In genomic region chr3:104817481-104817990, GRCm38 (mm10) we compare ENCODE assay signal across 8 mouse cellular contexts. TPM values are rescaled to one million over a fixed set of nuclear protein-coding genes. Genes with fewer than 3 reads are reported as not detected.
DNase-seq lines count a peak whose midpoint lies in the region; ATAC-seq and TF ChIP-seq lines count a peak whose summit lies in the region.

No protein-coding gene starts in this region.

- no peaks in the 10 kb centered on the region for H3K27me3 ChIP-seq in ES-Bruce4 (ENCODE audit: control insufficient read depth, insufficient read depth, low read length, poor library complexity, severe bottlenecking)
- H3K27me3 ChIP-seq in forebrain, embryonic 14.5 days (replicated peaks; ENCODE audit: control insufficient read depth, insufficient read depth, low read length) = no peaks in the 10 kb centered on the region

- H3K9ac ChIP-seq in ES-Bruce4 (ENCODE audit: low read depth, poor library complexity, severe bottlenecking) = peak overlapping the region; percentile 91
- H3K9ac ChIP-seq in forebrain, embryonic 14.5 days (ENCODE audit: low read length) = peak overlapping the region; percentile 84

- no peak for TF ChIP-seq POLR2A in ES-Bruce4 (IDR thresholded peaks at IDR 0.05; ENCODE audit: insufficient read depth, low read length)

- H3K36me3 ChIP-seq in ES-Bruce4 (ENCODE audit: control insufficient read depth, insufficient read depth, low read length, poor library complexity, severe bottlenecking) = no peaks in the 10 kb centered on the region; the same call in 1 of the 2 replicates
- H3K36me3 ChIP-seq in forebrain, embryonic 14.5 days (ENCODE audit: control insufficient read depth, insufficient read depth, low read length) = peaks cover 8% of the 10 kb centered on the region; the same call in 1 of the 2 replicates

- peak overlapping the region; percentile 72 for H3K4me3 ChIP-seq in ES-Bruce4 (ENCODE audit: low read depth, low read length)
- peak overlapping the region; percentile 88 for H3K4me3 ChIP-seq in brown adipose tissue, adult 24 weeks (ENCODE audit: insufficient read depth, low read depth, low read length)
- H3K4me3 ChIP-seq in forebrain, embryonic 14.5 days (ENCODE audit: low read depth, low read length) = peak overlapping the region; percentile 72

- peak; percentile 59 for DNase-seq in forebrain, embryonic 14.5 days (ENCODE audit: low spot score)
- peak; percentile 75 for DNase-seq in heart, postnatal 4 days
- DNase-seq in layer of hippocampus, adult 9-11 months = peak; percentile 26
- DNase-seq in lung, postnatal 14 days = peak; percentile 55
- peak; percentile 51 for DNase-seq in ovary, postnatal 14 days (ENCODE audit: low spot score)
- peak; percentile 70 for DNase-seq in thymus, postnatal 25 days

- TF ChIP-seq CTCF in ES-Bruce4 (IDR thresholded peaks at IDR 0.05; ENCODE audit: low read depth, low read length) = no peak

- peak; percentile 88 for ATAC-seq in forebrain, embryonic 14.5 days

- under 1% methylated on average over 39 of the region's 46 CpGs for WGBS in forebrain, embryonic 14.5 days

- peak overlapping the region; percentile 31 for H3K27ac ChIP-seq in ES-Bruce4 (ENCODE audit: insufficient read depth, low read length)
- peak overlapping the region; percentile 72 for H3K27ac ChIP-seq in brown adipose tissue, adult 24 weeks (replicated peaks; ENCODE audit: low read depth, low read length)
- H3K27ac ChIP-seq in forebrain, embryonic 14.5 days (ENCODE audit: low read depth, low read length) = peak overlapping the region; percentile 33; the same call in 1 of the 2 replicates

- TF ChIP-seq EP300 in ES-Bruce4 (IDR thresholded peaks at IDR 0.05; ENCODE audit: insufficient read depth, low read depth, low read length) = no peak

- H3K9me3 ChIP-seq in ES-Bruce4 (replicated peaks; ENCODE audit: control insufficient read depth, insufficient read depth, low read length, poor library complexity, severe bottlenecking) = no peaks in the 10 kb centered on the region
- no peaks in the 10 kb centered on the region for H3K9me3 ChIP-seq in forebrain, embryonic 14.5 days (replicated peaks; ENCODE audit: control insufficient read depth, low read length)

- peak overlapping the region; percentile 99 for H3K4me2 ChIP-seq in forebrain, embryonic 14.5 days (ENCODE audit: low read length)

- peaks cover 5% of the 10 kb centered on the region for H3K4me1 ChIP-seq in ES-Bruce4 (ENCODE audit: control insufficient read depth, insufficient read depth, low read length)
- no peaks in the 10 kb centered on the region for H3K4me1 ChIP-seq in brown adipose tissue, adult 24 weeks (ENCODE audit: control insufficient read depth, insufficient read depth, insufficient read length, low read length)
- H3K4me1 ChIP-seq in forebrain, embryonic 14.5 days (ENCODE audit: control insufficient read depth, insufficient read depth, low read length) = peaks cover 10% of the 10 kb centered on the region

RNA-seq across cellular contexts. Expression of gene Mov10, which starts 0.8 kb away (rescaled TPM):
- polyA plus RNA-seq in ES-Bruce4 (2011; ENCODE audit: insufficient read depth, insufficient read length, low read depth, missing spikeins) = 79.9 and 90.4 TPM in 2 replicates
- 1.2 and 1.5 TPM in 2 replicates for polyA plus RNA-seq in brown adipose tissue, adult 24 weeks (2012; ENCODE audit: insufficient read depth, insufficient read length, missing spikeins)
- polyA plus RNA-seq in forebrain, embryonic 14.5 days (2014; fragmentation: Nextera tagmentation; extraction: Ambion mirVana) = 4.7 and 4.9 TPM in 2 replicates
- 10 to 100 TPM; 17.1 to 17.2 TPM for total RNA-seq in heart, postnatal 4 days (2021)

RNA-seq across cellular contexts. Expression of gene Rhoc, which starts 29.4 kb away (rescaled TPM):
- polyA plus RNA-seq in ES-Bruce4 (2011; ENCODE audit: insufficient read depth, insufficient read length, low read depth, missing spikeins) = 123 and 125 TPM in 2 replicates
- polyA plus RNA-seq in brown adipose tissue, adult 24 weeks (2012; ENCODE audit: insufficient read depth, insufficient read length, missing spikeins) = 42.7 and 56.0 TPM in 2 replicates
- 53.3 and 62.4 TPM in 2 replicates for polyA plus RNA-seq in forebrain, embryonic 14.5 days (2014; fragmentation: Nextera tagmentation; extraction: Ambion mirVana)
- total RNA-seq in heart, postnatal 4 days (2021) = 100 to 1,000 TPM; 280 to 281 TPM

RNA-seq across cellular contexts. Expression of gene Fam19a3, which starts 35.9 kb away (rescaled TPM):
- polyA plus RNA-seq in ES-Bruce4 (2011; ENCODE audit: insufficient read depth, insufficient read length, low read depth, missing spikeins) = 0.20 and 0.31 TPM in 2 replicates
- polyA plus RNA-seq in brown adipose tissue, adult 24 weeks (2012; ENCODE audit: insufficient read depth, insufficient read length, missing spikeins) = 0.24 and 0.25 TPM in 2 replicates
- polyA plus RNA-seq in forebrain, embryonic 14.5 days (2014; fragmentation: Nextera tagmentation; extraction: Ambion mirVana) = 0.05 and 0.06 TPM in 2 replicates
- total RNA-seq in heart, postnatal 4 days (2021) = 1 to 10 TPM; 2.4 to 3.7 TPM

RNA-seq across cellular contexts. Expression of gene Ppm1j, which starts 36.7 kb away (rescaled TPM):
- polyA plus RNA-seq in ES-Bruce4 (2011; ENCODE audit: insufficient read depth, insufficient read length, low read depth, missing spikeins) = 21.4 and 23.8 TPM in 2 replicates
- polyA plus RNA-seq in brown adipose tissue, adult 24 weeks (2012; ENCODE audit: insufficient read depth, insufficient read length, missing spikeins) = not detected in 2 replicates
- 0.62 and 0.69 TPM in 2 replicates for polyA plus RNA-seq in forebrain, embryonic 14.5 days (2014; fragmentation: Nextera tagmentation; extraction: Ambion mirVana)
- total RNA-seq in heart, postnatal 4 days (2021) = 10 to 100 TPM; 43.2 to 54.1 TPM

RNA-seq across cellular contexts. Expression of gene St7l, which starts 46.3 kb away (rescaled TPM):
- 29.4 and 30.0 TPM in 2 replicates for polyA plus RNA-seq in ES-Bruce4 (2011; ENCODE audit: insufficient read depth, insufficient read length, low read depth, missing spikeins)
- polyA plus RNA-seq in brown adipose tissue, adult 24 weeks (2012; ENCODE audit: insufficient read depth, insufficient read length, missing spikeins) = 26.4 and 30.7 TPM in 2 replicates
- 37.8 and 38.3 TPM in 2 replicates for polyA plus RNA-seq in forebrain, embryonic 14.5 days (2014; fragmentation: Nextera tagmentation; extraction: Ambion mirVana)
- total RNA-seq in heart, postnatal 4 days (2021) = 10 to 100 TPM; 21.6 to 22.3 TPM

Comparison
In these comparisons a context has a peak if more than half of its experiments do, and no peak if none do; other contexts are left out.
1. Peak in every context shown above with its lines: DNase-seq, ATAC-seq, H3K4me3 ChIP-seq and H3K27ac ChIP-seq.
2. RNA of gene Mov10, which starts 0.8 kb away (polyA plus RNA-seq): 79.9 to 90.4 TPM in ES-Bruce4; 4.7 to 4.9 TPM in forebrain, embryonic 14.5 days and 1.2 to 1.5 TPM in brown adipose tissue, adult 24 weeks; every median in the first group is over 10 times any median in the second.